Mouse (Mus musculus) liver, embryonic 15.5 days (tissue): ENCODE measurements around the gene Mrgpra1. TPM values are rescaled to one million over a fixed set of nuclear protein-coding genes. Genes with fewer than 3 reads are reported as not detected.
"Not testable (repeated sequence)": the region's sequence is repeated elsewhere in the genome, so short reads cannot be mapped to it uniquely, and the experiment has no call there.

ENCODE experiments used
- ATAC-seq: fragments of 200-750 bp; cut with Nextera tagmentation; 2 replicates; pipeline ENCODE4 v1.8.0; 2017; ENCODE audit warnings: moderate number of reproducible peaks, mild to moderate bottlenecking, moderate library complexity; ENCODE audit not compliant: insufficient read depth
- H3K27ac ChIP-seq: fragments of 300-500 bp; sonication (generic); replicated peaks from 2 replicates; pipeline ENCODE4 v1.5.1; 2015; ENCODE audit warnings: mild to moderate bottlenecking, inconsistent platforms
- H3K27me3 ChIP-seq: fragments of 300-500 bp; sonication (generic); 2 replicates; pipeline ENCODE4 v1.6.1; 2015; ENCODE audit warnings: mild to moderate bottlenecking, inconsistent platforms
- H3K36me3 ChIP-seq: fragments of 300-500 bp; sonication (generic); replicated peaks from 2 replicates; pipeline ENCODE4 v1.6.1; 2015; ENCODE audit warnings: moderate library complexity, mild to moderate bottlenecking, inconsistent platforms
- H3K4me1 ChIP-seq: fragments of 300-500 bp; sonication (generic); replicated peaks from 2 replicates; pipeline ENCODE4 v1.6.1; 2015; ENCODE audit warnings: inconsistent platforms
- H3K4me2 ChIP-seq: fragments of 300-500 bp; sonication (generic); 2 replicates; pipeline ENCODE4 v1.6.1; 2015; ENCODE audit warnings: moderate library complexity, mild to moderate bottlenecking, inconsistent platforms
- H3K4me3 ChIP-seq: fragments of 300-500 bp; sonication (generic); replicated peaks from 2 replicates; pipeline ENCODE4 v1.5.1; 2015; ENCODE audit warnings: mild to moderate bottlenecking, inconsistent platforms
- H3K9ac ChIP-seq: fragments of 300-500 bp; sonication (generic); 2 replicates; pipeline ENCODE4 v1.6.1; 2015; ENCODE audit warnings: moderate library complexity, mild to moderate bottlenecking, inconsistent platforms
- H3K9me3 ChIP-seq: fragments of 300-500 bp; sonication (generic); replicated peaks from 2 replicates; pipeline ENCODE4 v1.6.1; 2016; ENCODE audit warnings: inconsistent platforms
- WGBS: fragments of 180-500 bp; shearing (Covaris S2); methylation state at CpG from one replicate; pipeline ENCODE4 v1.1.7; 2015; ENCODE audit warnings: mixed read lengths; ENCODE audit not compliant: insufficient replicate concordance; 5-methylcytosine and 5-hydroxymethylcytosine counted together
- polyA plus RNA-seq: library from polyadenylated mRNA; unstranded; fragments of >200 nt; fragmentation: Nextera tagmentation; extraction: Ambion mirVana; gene quantifications from 2 replicates; pipeline ENCODE4 v1.2.1, GENCODE M21; 2015

Gene Mrgpra1
- polyA plus RNA-seq, result not detected in 2 replicates

- H3K36me3 ChIP-seq, result no peaks in the 10 kb centered on the region
- 36% methylated on average over 1 of the region's 1 CpGs for WGBS
- H3K9me3 ChIP-seq, result no peaks in the 10 kb centered on the region
- no peak within 1 kb of the TSS for H3K9ac ChIP-seq
- no peak within 1 kb of the TSS for H3K4me2 ChIP-seq
- no peak within 1 kb of the TSS for H3K4me3 ChIP-seq
- H3K27me3 ChIP-seq, result no peaks in the 10 kb centered on the region
- no peak for ATAC-seq
- H3K4me1 ChIP-seq, result no peaks in the 10 kb centered on the region
- no peak within 1 kb of the TSS for H3K27ac ChIP-seq
Measured at GRCm38 (mm10) chr7:47354140-47354539, at the start of gene Mrgpra1. Gene Mrgpra1, minus strand, starts transcription at chr7:47354240.

GRCm38 (mm10) chr7:47401125-47401524 is 47.1 kb upstream of the Mrgpra1 start:
- Histone ChIP-seq H3K9ac (no peak overlapping the region), H3K27me3 (no peaks in the 10 kb centered on the region), H3K9me3 (no peaks in the 10 kb centered on the region), H3K4me1 (no peaks in the 10 kb centered on the region), H3K36me3 (no peaks in the 10 kb centered on the region), H3K4me3 (no peak overlapping the region), H3K27ac (no peak overlapping the region), H3K4me2 (no peak overlapping the region)
- no peak for ATAC-seq

GRCm38 (mm10) chr7:47348421-47348820 is 5.6 kb downstream of the Mrgpra1 start:
- Histone ChIP-seq H3K27me3 (no peaks in the 10 kb centered on the region), H3K9me3 (no peaks in the 10 kb centered on the region), H3K36me3 (no peaks in the 10 kb centered on the region), H3K4me3 (no peak overlapping the region), H3K9ac (no peak overlapping the region), H3K4me1 (no peaks in the 10 kb centered on the region), H3K4me2 (no peak overlapping the region), H3K27ac (no peak overlapping the region)
- 45% methylated on average over 3 of the region's 3 CpGs for WGBS
- ATAC-seq, result no peak

- Histone ChIP-seq H3K9ac (no peak overlapping the region), H3K4me2 (no peak overlapping the region), H3K4me1 (no peaks in the 10 kb centered on the region), H3K27me3 (no peaks in the 10 kb centered on the region), H3K4me3 (no peak overlapping the region), H3K27ac (no peak overlapping the region), H3K9me3 (no peaks in the 10 kb centered on the region), H3K36me3 (no peaks in the 10 kb centered on the region)
- WGBS, result 52% methylated on average over 4 of the region's 4 CpGs
- no peak for ATAC-seq
Measured at GRCm38 (mm10) chr7:47345905-47346478, 8.0 kb downstream of the Mrgpra1 start.

- WGBS, result 53% methylated on average over 3 of the region's 3 CpGs
- H3K4me3 ChIP-seq, ATAC-seq: not testable (repeated sequence)
Measured at GRCm38 (mm10) chr7:47341887-47342286, 12.2 kb downstream of the Mrgpra1 start.

GRCm38 (mm10) chr7:47341389-47341788 is 12.7 kb downstream of the Mrgpra1 start:
- not testable (repeated sequence) for H3K9ac ChIP-seq, ATAC-seq, H3K27ac ChIP-seq, H3K27me3 ChIP-seq, H3K4me3 ChIP-seq, H3K4me1 ChIP-seq, H3K36me3 ChIP-seq, H3K9me3 ChIP-seq, H3K4me2 ChIP-seq
- 34% methylated on average over 3 of the region's 3 CpGs for WGBS

More at GRCm38 (mm10) chr7:47341887-47342286, 12.2 kb downstream of the Mrgpra1 start:
- H3K36me3 ChIP-seq, H3K27me3 ChIP-seq, H3K9ac ChIP-seq, H3K9me3 ChIP-seq, H3K27ac ChIP-seq, H3K4me2 ChIP-seq, H3K4me1 ChIP-seq: not testable (repeated sequence)

GRCm38 (mm10) chr7:47318299-47318698 is 35.7 kb downstream of the Mrgpra1 start:
- 23% methylated on average over 1 of the region's 1 CpGs for WGBS
- no peaks in the 10 kb centered on the region for H3K4me1 ChIP-seq

GRCm38 (mm10) chr7:47312289-47312688 is 41.8 kb downstream of the Mrgpra1 start:
- no peaks in the 10 kb centered on the region for H3K36me3 ChIP-seq
- no peak for ATAC-seq
- no peak overlapping the region for H3K9ac ChIP-seq
- no peak overlapping the region for H3K27ac ChIP-seq
- no peak overlapping the region for H3K4me3 ChIP-seq
- no peaks in the 10 kb centered on the region for H3K27me3 ChIP-seq
- H3K9me3 ChIP-seq, result no peaks in the 10 kb centered on the region; the same call in 1 of the 2 replicates
- H3K4me1 ChIP-seq, result no peaks in the 10 kb centered on the region
- 16% methylated on average over 4 of the region's 4 CpGs for WGBS
- H3K4me2 ChIP-seq, result no peak overlapping the region

More at GRCm38 (mm10) chr7:47318299-47318698, 35.7 kb downstream of the Mrgpra1 start:
- H3K9ac ChIP-seq, result no peak overlapping the region
- ATAC-seq, result no peak
- H3K9me3 ChIP-seq, result no peaks in the 10 kb centered on the region
- H3K36me3 ChIP-seq, result no peaks in the 10 kb centered on the region
- no peak overlapping the region for H3K4me2 ChIP-seq
- no peak overlapping the region for H3K27ac ChIP-seq
- no peak overlapping the region for H3K4me3 ChIP-seq
- H3K27me3 ChIP-seq, result no peaks in the 10 kb centered on the region

GRCm38 (mm10) chr7:47309855-47310254 is 44.2 kb downstream of the Mrgpra1 start:
- 75% methylated on average over 10 of the region's 10 CpGs for WGBS
- Histone ChIP-seq H3K4me2 (no peak overlapping the region), H3K9me3 (no peaks in the 10 kb centered on the region; the same call in 1 of the 2 replicates), H3K4me3 (no peak overlapping the region), H3K27ac (no peak overlapping the region), H3K9ac (no peak overlapping the region), H3K36me3 (no peaks in the 10 kb centered on the region), H3K4me1 (no peaks in the 10 kb centered on the region), H3K27me3 (no peaks in the 10 kb centered on the region)
- ATAC-seq, result no peak

- H3K4me1 ChIP-seq, H3K27ac ChIP-seq, ATAC-seq, H3K36me3 ChIP-seq, H3K9me3 ChIP-seq, H3K9ac ChIP-seq, H3K4me3 ChIP-seq, H3K4me2 ChIP-seq, H3K27me3 ChIP-seq: not testable (repeated sequence)
- 66% methylated on average over 5 of the region's 6 CpGs for WGBS
Measured at GRCm38 (mm10) chr7:47304661-47305060, 49.4 kb downstream of the Mrgpra1 start.

GRCm38 (mm10) chr7:47299612-47300011 is 54.4 kb downstream of the Mrgpra1 start:
- H3K36me3 ChIP-seq, H3K27me3 ChIP-seq, H3K9me3 ChIP-seq, ATAC-seq, H3K4me2 ChIP-seq, H3K4me3 ChIP-seq, H3K4me1 ChIP-seq, H3K9ac ChIP-seq, H3K27ac ChIP-seq: not testable (repeated sequence)
